Mouse (Mus musculus) monocyte, adult 2 months (primary cell): ENCODE measurements around the gene Ptprq.

Source experiments
- DNase-seq, 2 experiments: peaks; one replicate each; pipeline ENCODE4 v3.0.0; 2022; ENCODE audit warnings: low spot score in 2 of 2, low read depth in 1 of 2

The Ptprq gene

GRCm38 (mm10) chr10:107649687-107650086, 70.2 kb downstream of the Ptprq start:
- DNase-seq = no peak

- DNase-seq = no peak
These were observed 91.7 kb downstream of the Ptprq start for GRCm38 (mm10) chr10:107628104-107628503.

GRCm38 (mm10) chr10:107626648-107627047, 93.2 kb downstream of the Ptprq start:
- DNase-seq = no peak

- DNase-seq = no peak
These were observed 95.6 kb downstream of the Ptprq start for GRCm38 (mm10) chr10:107624211-107624610.

- DNase-seq = no peak
These were observed 104.4 kb downstream of the Ptprq start for GRCm38 (mm10) chr10:107615460-107615859.

GRCm38 (mm10) chr10:107601371-107601770, 118.5 kb downstream of the Ptprq start:
- DNase-seq = no peak

- DNase-seq = no peak
These were observed 136.5 kb downstream of the Ptprq start for GRCm38 (mm10) chr10:107583360-107583759.

- DNase-seq = no peak
These were observed 150.8 kb downstream of the Ptprq start for GRCm38 (mm10) chr10:107569044-107569443.

- DNase-seq = no peak
These were observed 151.6 kb downstream of the Ptprq start for GRCm38 (mm10) chr10:107568261-107568660.

GRCm38 (mm10) chr10:107562875-107563274, 157.0 kb downstream of the Ptprq start:
- DNase-seq = no peak

- DNase-seq = no peak
These were observed 159.0 kb downstream of the Ptprq start for GRCm38 (mm10) chr10:107560881-107561280.

- no peak for DNase-seq
These were observed 176.8 kb downstream of the Ptprq start for GRCm38 (mm10) chr10:107543026-107543425.

- no peak for DNase-seq
These were observed 191.1 kb downstream of the Ptprq start for GRCm38 (mm10) chr10:107528758-107529157.

GRCm38 (mm10) chr10:107519216-107519615, 200.6 kb downstream of the Ptprq start:
- no peak for DNase-seq

GRCm38 (mm10) chr10:107516641-107517040, 203.2 kb downstream of the Ptprq start:
- no peak for DNase-seq

GRCm38 (mm10) chr10:107514735-107515134, 205.1 kb downstream of the Ptprq start:
- DNase-seq = no peak

- no peak for DNase-seq
These were observed 213.5 kb downstream of the Ptprq start for GRCm38 (mm10) chr10:107506397-107506796.

- no peak for DNase-seq
These were observed 216.4 kb downstream of the Ptprq start for GRCm38 (mm10) chr10:107503430-107503829.

GRCm38 (mm10) chr10:107502193-107502592, 217.7 kb downstream of the Ptprq start:
- no peak for DNase-seq

- no peak for DNase-seq
These were observed 220.2 kb downstream of the Ptprq start for GRCm38 (mm10) chr10:107499656-107500055.

- no peak for DNase-seq
These were observed 223.4 kb downstream of the Ptprq start for GRCm38 (mm10) chr10:107496402-107496801.

GRCm38 (mm10) chr10:107494568-107494967, 225.3 kb downstream of the Ptprq start, which contains the start of gene Myf6:
TSS of gene Myf6 (minus strand) at chr10:107494737.
- no peak for DNase-seq

GRCm38 (mm10) chr10:107493580-107494474, 226.0 kb downstream of the Ptprq start:
- no peak for DNase-seq
